Mouse (Mus musculus) forebrain, embryonic 10.5 days (tissue): ENCODE results near the gene Cdh24. TPM values are rescaled to one million over a fixed set of nuclear protein-coding genes. Genes with fewer than 3 reads are reported as not detected.
A peak's percentile ranks its signal among the peaks of the same experiment; 100 is the strongest.
"Not testable (repeated sequence)": the region's sequence is repeated elsewhere in the genome, so short reads cannot be mapped to it uniquely, and the experiment has no call there.

Experiments used
- DNase-seq: peaks from one replicate; pipeline ENCODE4 v3.0.0-alpha.2; 2017; ENCODE audit warnings: low spot score; ENCODE audit errors: extremely low spot score
- H3K27ac ChIP-seq: fragments of 300-500 bp; sonication (generic); 2 replicates; pipeline ENCODE4 v1.5.1; 2016; ENCODE audit warnings: mild to moderate bottlenecking
- H3K27me3 ChIP-seq: fragments of 300-500 bp; sonication (generic); 2 replicates; pipeline ENCODE4 v1.6.1; 2016; ENCODE audit warnings: mild to moderate bottlenecking; ENCODE audit not compliant: poor library complexity, severe bottlenecking
- H3K36me3 ChIP-seq: fragments of 300-500 bp; sonication (generic); replicated peaks from 2 replicates; pipeline ENCODE4 v1.6.1; 2016; ENCODE audit warnings: mild to moderate bottlenecking, moderate library complexity
- H3K4me1 ChIP-seq: fragments of 300-500 bp; sonication (generic); 2 replicates; pipeline ENCODE4 v1.6.1; 2016
- H3K4me3 ChIP-seq: fragments of 300-500 bp; sonication (generic); 2 replicates; pipeline ENCODE4 v1.5.1; 2016; ENCODE audit warnings: mild to moderate bottlenecking, moderate library complexity
- H3K9me3 ChIP-seq: fragments of 300-500 bp; sonication (generic); 2 replicates; pipeline ENCODE4 v1.6.1; 2016; ENCODE audit warnings: mild to moderate bottlenecking, moderate library complexity
- WGBS: fragments of 180-500 bp; shearing (Covaris S2); methylation state at CpG from one replicate; pipeline ENCODE4 v1.1.7; 2016; 5-methylcytosine and 5-hydroxymethylcytosine counted together
- polyA plus RNA-seq: library from polyadenylated mRNA; unstranded; fragments of >200 nt; fragmentation: Nextera tagmentation; extraction: Ambion mirVana; gene quantifications from 2 replicates; pipeline ENCODE4 v1.2.1, GENCODE M21; 2016

Gene Cdh24
- polyA plus RNA-seq, 1 experiment from 2014 or later, result 5.4 TPM

DNA sequence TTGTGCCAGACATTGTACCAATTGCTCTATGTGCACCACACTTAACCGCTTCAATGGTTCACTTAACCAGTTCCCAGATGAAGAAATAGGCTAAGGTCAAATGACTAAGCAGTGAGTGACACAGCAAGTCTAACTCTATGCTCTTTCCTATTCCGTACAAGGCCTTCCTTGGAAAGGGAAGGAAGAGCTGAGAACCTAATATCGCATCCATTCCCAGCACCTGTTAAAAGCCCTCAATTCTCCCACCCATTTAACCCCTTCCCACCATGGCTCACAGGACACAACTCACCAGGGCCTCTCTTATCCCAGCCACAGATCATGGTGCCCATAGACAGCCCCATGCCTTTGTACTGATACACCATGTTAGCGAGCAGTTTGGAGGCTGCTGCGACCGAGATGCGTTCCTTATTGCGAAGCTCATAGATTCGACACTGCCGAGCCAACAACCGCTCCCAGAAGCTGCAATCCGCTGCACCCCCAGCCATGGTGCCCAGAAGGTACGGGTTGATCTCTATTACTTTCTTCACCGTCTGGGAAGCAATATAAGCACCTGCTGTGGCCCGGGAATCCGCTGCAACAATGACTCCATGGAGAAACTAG is 24.8 kb downstream of the Cdh24 start:
- H3K4me1 ChIP-seq, result peaks cover 13% of the 10 kb centered on the region
- H3K27ac ChIP-seq, result no peak overlapping the region
- H3K4me3 ChIP-seq, result peak overlapping the region; percentile 81
- H3K36me3 ChIP-seq, result peaks cover 48% of the 10 kb centered on the region
- WGBS, result 92% methylated on average over 16 of the region's 16 CpGs
- no peaks in the 10 kb centered on the region for H3K9me3 ChIP-seq
- DNase-seq, result no peak
- H3K27me3 ChIP-seq, result no peaks in the 10 kb centered on the region

DNA sequence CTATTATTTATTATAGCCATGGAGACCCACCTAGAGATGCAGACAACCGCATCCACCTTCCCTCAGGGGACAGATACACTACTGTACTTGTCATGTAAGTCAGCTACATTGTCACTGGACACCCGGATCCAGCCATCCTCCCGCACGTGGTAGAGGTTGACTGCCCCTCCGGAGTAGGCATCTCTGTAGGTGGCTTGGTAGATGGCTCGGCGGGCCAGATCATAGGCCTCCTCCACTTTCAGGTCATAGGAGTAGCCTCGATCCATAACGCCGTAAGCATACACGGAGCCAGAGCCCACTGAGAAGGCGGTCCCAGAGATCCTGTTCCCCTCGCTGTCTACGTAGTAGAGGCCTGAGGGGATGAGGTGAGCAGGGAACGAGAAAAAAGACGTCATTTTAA is 27.0 kb downstream of the Cdh24 start:
- not testable (repeated sequence) for H3K9me3 ChIP-seq, H3K27ac ChIP-seq, DNase-seq, H3K4me3 ChIP-seq, H3K27me3 ChIP-seq
- H3K4me1 ChIP-seq, result peaks cover 13% of the 10 kb centered on the region
- H3K36me3 ChIP-seq, result peaks cover 63% of the 10 kb centered on the region
- 93% methylated on average over 16 of the region's 16 CpGs for WGBS

DNA sequence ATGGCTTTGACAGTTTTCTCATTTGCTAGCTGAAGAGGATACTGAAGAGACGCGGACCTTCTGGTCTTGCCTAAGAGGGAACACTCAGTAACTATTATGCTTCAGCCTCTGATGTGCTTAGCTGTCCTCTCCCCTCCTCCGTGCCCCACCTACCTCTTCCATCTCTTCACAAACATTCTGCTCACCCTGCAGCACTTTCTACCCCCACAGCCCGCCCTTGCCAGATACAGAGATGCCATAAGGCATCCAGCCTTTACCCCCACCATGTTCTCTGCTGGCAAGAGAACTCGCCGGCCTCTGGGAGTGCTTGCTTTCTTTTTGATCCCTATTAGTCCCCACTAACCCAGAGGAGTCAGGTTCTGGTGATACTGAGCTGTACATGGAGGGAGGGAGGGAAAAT is 30.5 kb downstream of the Cdh24 start:
- Histone ChIP-seq H3K9me3 (no peaks in the 10 kb centered on the region), H3K4me3 (no peak overlapping the region), H3K4me1 (peaks cover 6% of the 10 kb centered on the region; the same call in 1 of the 2 replicates), H3K36me3 (peaks cover 52% of the 10 kb centered on the region), H3K27ac (no peak overlapping the region), H3K27me3 (no peaks in the 10 kb centered on the region)
- 90% methylated on average over 6 of the region's 6 CpGs for WGBS
- no peak for DNase-seq

DNA sequence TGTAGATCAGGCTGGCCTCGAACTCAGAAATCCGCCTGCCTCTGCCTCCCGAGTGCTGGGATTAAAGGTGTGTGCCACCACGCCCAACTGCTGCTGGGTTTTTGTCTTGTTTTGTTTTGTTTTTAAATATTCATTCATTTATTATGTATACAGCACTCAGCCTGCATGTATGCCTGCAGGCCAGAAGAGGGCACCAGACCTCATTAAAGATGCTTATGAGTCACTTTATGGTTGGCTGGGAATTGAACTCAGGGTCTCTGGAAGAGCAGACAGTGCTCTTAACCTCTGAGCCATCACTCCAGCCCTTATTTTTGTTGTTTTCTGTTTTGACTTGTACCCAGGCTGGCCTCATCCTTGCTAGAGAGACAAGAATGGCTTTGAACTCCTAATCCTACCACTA is 31.2 kb downstream of the Cdh24 start:
- Histone ChIP-seq H3K4me3 (no peak overlapping the region), H3K27ac (no peak overlapping the region), H3K36me3 (peaks cover 45% of the 10 kb centered on the region), H3K9me3 (no peaks in the 10 kb centered on the region), H3K27me3 (no peaks in the 10 kb centered on the region), H3K4me1 (peaks cover 12% of the 10 kb centered on the region)
- 80% methylated on average over 4 of the region's 4 CpGs for WGBS
- no peak for DNase-seq

DNA sequence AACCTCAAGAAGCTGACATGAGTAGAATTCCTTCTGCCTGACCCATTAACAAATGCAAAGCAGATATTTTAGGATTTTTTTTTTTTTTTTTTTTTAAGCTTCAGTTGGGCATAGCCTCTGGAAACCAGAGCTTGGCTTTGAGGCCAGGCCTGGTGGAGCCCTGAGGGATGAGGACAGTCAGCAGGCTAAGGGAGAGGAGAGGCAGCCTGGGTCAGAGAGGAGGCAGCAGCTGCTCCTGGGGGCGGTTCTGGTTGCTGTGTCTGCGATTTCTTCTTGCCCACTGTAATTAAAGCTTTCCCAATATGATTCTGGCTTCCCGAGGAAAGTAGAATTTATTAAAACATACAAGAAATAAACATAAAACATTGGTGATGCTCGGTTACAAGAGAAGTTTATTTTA is 31.9 kb downstream of the Cdh24 start:
- 89% methylated on average over 4 of the region's 4 CpGs for WGBS
- peaks cover 38% of the 10 kb centered on the region for H3K36me3 ChIP-seq
- H3K4me1 ChIP-seq, result peaks cover 19% of the 10 kb centered on the region
- no peak overlapping the region for H3K27ac ChIP-seq
- no peaks in the 10 kb centered on the region for H3K9me3 ChIP-seq
- H3K4me3 ChIP-seq, result no peak overlapping the region
- no peaks in the 10 kb centered on the region for H3K27me3 ChIP-seq
- DNase-seq, result no peak

DNA sequence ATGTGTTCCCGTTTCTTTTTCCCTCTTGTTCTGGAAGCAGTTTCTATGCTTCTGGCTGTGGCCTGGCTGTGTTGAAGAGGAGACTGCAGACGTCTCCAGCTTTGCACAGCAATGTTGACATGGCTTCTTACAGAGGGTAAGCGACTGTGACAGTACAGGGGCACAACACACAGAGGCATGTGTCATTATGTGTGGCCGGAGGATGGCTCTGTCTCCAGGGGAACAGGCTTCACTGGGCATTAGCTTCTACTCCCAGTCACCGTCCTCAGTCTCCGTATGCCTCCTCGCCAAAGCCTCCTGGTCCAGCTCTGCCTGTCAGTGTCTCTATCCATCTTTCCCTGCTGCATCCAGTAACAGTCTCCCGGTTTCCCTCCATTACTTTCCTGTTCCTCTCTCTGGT is 33.9 kb downstream of the Cdh24 start:
- 67% methylated on average over 8 of the region's 8 CpGs for WGBS

DNA sequence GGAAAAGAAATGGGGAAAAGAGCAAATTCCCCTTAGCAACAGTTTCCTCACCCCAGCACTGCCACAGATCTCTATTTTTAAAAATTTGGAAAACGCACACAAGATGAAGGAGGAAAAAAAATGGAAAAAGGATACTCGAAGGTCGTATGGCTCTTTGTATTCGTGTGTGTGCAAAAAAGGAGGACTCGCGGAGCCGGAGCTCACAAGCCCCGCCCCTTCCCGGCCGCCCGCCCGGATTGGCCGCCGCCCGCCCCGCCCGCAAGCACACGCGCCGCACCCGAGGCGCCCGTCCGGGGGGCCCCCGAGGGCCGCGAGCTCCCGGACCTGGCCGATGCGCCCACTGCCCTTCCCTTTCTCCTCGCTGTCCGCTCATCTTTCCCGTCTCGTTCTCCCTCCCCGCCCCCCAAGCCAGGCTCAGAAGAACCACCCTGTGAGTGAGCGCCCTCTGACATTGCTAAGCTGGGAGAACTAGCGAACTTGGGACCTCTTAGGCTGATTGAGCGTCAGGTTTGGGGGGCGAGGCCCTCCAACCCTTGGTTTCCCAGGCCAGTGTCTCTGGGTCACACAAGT is 35.3 kb downstream of the Cdh24 start, which contains the start of gene 4931414P19Rik:
4931414P19Rik (minus strand) TSS at position 242 of the 570 bp plus-strand sequence.
- DNase-seq, result peak; percentile 69
- H3K36me3 ChIP-seq, result peaks cover 10% of the 10 kb centered on the region
- peak within 1 kb of the TSS; percentile 60 for H3K4me3 ChIP-seq
- H3K27me3 ChIP-seq, result no peaks in the 10 kb centered on the region
- peak within 1 kb of the TSS; percentile 90 for H3K27ac ChIP-seq
- H3K9me3 ChIP-seq, result no peaks in the 10 kb centered on the region
- WGBS, result 1% methylated on average over 39 of the region's 39 CpGs
- H3K4me1 ChIP-seq, result peaks cover 35% of the 10 kb centered on the region

More for the DNA sequence above, 33.9 kb downstream of the Cdh24 start:
- no peak overlapping the region for H3K4me3 ChIP-seq
- no peak overlapping the region for H3K27ac ChIP-seq
- peaks cover 34% of the 10 kb centered on the region for H3K4me1 ChIP-seq
- peaks cover 22% of the 10 kb centered on the region for H3K36me3 ChIP-seq
- DNase-seq, result no peak
- H3K27me3 ChIP-seq, result no peaks in the 10 kb centered on the region
- H3K9me3 ChIP-seq, result no peaks in the 10 kb centered on the region

DNA sequence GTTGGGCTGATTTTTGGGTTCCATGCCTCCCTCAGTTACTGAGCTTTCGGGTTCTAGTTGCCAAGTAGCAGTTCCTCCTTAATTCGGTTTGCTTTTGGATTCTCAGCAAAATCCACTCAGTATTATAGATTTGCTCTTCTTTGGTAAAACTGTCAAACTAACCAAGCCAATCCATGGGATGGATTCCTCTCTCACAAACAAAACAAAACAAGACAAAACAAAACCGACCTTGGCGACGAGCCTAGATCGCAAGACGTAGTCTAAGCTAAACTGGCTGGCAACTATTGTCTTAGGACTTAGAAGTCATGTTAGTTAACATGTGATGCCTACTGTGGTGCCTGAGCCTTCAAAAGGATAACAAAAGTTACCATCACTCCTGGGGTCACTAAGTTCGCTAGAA is 37.5 kb downstream of the Cdh24 start:
- no peak for DNase-seq
- Histone ChIP-seq H3K4me3 (peak overlapping the region; percentile 61), H3K27me3 (no peaks in the 10 kb centered on the region), H3K4me1 (peaks cover 35% of the 10 kb centered on the region), H3K27ac (peak overlapping the region; percentile 93), H3K9me3 (no peaks in the 10 kb centered on the region), H3K36me3 (0 out of 2 replicates have a peak, but pooled peaks cover 4% of the 10 kb centered on the region)
- 83% methylated on average over 8 of the region's 8 CpGs for WGBS

DNA sequence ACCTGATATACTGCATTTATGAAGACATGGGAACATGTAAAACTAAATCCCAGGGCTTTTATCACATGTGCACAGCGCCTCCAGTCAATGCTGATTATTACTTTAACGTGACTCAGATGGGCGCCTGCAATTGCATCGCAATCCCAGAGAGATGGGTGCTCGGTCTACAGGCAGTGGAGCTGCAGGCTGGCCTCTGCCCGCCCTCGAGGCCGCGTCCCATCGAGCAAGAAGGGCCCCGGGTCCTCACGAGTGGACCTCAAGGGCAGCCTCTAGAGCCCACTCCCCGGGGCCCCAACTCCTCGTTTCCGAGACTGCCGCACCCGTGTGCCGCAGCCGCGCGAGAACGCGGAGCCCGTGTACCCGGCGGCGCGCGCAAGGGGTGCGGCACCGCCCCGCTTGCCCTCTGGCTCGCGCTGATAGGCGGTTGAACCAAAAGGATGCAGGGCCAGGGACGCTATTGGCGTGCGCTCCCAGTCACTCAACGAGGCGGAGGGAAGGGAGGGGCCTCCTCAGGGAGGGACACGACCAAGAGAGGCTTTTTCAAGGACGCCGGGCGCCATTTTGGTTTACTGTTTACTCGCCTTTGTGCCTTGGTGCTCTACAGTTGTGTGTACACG is 38.0 kb downstream of the Cdh24 start:
- peak; percentile 94 for DNase-seq
- H3K4me1 ChIP-seq, result peaks cover 35% of the 10 kb centered on the region
- no peaks in the 10 kb centered on the region for H3K9me3 ChIP-seq
- WGBS, result under 1% methylated on average over 46 of the region's 46 CpGs
- no peaks in the 10 kb centered on the region for H3K27me3 ChIP-seq
- H3K36me3 ChIP-seq, result 0 out of 2 replicates have a peak, but pooled peaks cover 4% of the 10 kb centered on the region
- peak overlapping the region; percentile 93 for H3K27ac ChIP-seq
- peak overlapping the region; percentile 61 for H3K4me3 ChIP-seq

DNA sequence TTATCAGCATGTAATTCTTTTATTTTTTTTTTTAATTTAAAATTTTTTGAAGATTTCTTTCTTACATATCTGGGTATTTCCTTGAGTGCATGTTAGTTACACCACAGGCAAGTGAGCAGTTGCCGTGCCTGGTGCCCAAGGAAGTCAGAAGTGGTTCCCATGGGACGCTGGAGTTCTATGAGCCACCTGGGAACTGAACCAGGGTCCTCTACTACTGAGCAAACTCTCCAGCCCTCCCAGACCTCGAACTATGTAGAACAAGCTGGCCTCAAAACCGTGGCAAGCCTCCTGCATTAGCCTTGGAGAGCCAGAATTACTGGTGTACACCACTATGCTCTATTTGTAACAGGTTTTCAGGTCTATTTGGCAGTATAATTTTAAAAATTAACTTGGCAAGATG is 38.6 kb downstream of the Cdh24 start:
- peak overlapping the region; percentile 61 for H3K4me3 ChIP-seq
- 0 out of 2 replicates have a peak, but pooled peaks cover 4% of the 10 kb centered on the region for H3K36me3 ChIP-seq
- H3K27ac ChIP-seq, result peak overlapping the region; percentile 93
- no peak for DNase-seq
- no peaks in the 10 kb centered on the region for H3K9me3 ChIP-seq
- 52% methylated on average over 4 of the region's 4 CpGs for WGBS
- H3K27me3 ChIP-seq, result no peaks in the 10 kb centered on the region
- H3K4me1 ChIP-seq, result peaks cover 35% of the 10 kb centered on the region

DNA sequence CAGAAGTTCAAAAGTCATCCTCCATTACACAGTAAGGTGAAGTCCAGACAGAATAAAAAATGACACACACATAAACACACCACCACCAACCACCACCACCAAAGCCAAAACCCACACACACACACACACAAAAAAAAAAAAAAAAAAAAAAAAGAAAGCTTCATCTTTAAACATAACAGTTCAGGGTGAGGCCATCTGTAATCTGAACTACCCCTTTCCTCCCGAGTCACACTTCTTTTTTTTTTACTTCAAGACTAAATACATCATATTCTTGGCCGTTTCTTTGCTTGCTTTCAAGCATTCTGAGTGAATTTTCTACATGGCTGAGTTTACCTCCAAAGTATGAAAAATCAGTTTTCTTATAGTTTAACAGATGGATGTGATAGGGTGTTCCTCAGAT is 39.6 kb downstream of the Cdh24 start:
- Histone ChIP-seq H3K27ac (no peak overlapping the region), H3K4me1 (peaks cover 35% of the 10 kb centered on the region)
- 94% methylated on average over 2 of the region's 2 CpGs for WGBS

DNA sequence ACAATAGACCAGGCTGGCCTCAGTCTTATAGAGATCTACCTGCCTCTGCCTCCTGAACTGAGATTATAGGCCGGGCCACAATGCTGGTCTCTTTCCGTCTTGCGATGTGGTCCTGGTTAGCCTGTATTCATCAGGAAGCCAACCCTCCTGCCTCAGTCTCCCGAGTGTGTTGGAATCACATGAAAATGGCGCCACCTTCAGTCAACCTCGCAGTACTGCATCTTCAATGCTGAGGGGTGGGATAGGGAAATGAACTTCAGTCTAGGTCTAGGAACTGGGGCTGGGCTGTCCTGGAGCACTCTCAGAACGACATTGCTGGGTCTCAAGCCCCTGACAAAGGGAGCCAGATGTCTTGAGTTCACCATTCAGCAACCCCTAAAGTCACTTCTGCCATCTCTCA is 44.1 kb downstream of the Cdh24 start:
- Histone ChIP-seq H3K4me1 (peaks cover 9% of the 10 kb centered on the region), H3K27ac (no peak overlapping the region), H3K9me3 (peaks cover 8% of the 10 kb centered on the region; the same call in 1 of the 2 replicates), H3K4me3 (no peak overlapping the region), H3K36me3 (peaks cover 35% of the 10 kb centered on the region), H3K27me3 (no peaks in the 10 kb centered on the region)
- DNase-seq, result no peak
- WGBS, result 77% methylated on average over 7 of the region's 7 CpGs

More for the DNA sequence above, 39.6 kb downstream of the Cdh24 start:
- no peak for DNase-seq
- Histone ChIP-seq H3K4me3 (no peak overlapping the region), H3K36me3 (peaks cover 9% of the 10 kb centered on the region), H3K27me3 (no peaks in the 10 kb centered on the region), H3K9me3 (no peaks in the 10 kb centered on the region)
